Mouse (Mus musculus): ENCODE measurements at regions not wholly inside any gene's neighbourhood (a gene's known extent, or its start where the extent isn't known, plus 50 kb on each side); places are given as distances from the start of the nearest gene placed in this dataset.

DNA sequence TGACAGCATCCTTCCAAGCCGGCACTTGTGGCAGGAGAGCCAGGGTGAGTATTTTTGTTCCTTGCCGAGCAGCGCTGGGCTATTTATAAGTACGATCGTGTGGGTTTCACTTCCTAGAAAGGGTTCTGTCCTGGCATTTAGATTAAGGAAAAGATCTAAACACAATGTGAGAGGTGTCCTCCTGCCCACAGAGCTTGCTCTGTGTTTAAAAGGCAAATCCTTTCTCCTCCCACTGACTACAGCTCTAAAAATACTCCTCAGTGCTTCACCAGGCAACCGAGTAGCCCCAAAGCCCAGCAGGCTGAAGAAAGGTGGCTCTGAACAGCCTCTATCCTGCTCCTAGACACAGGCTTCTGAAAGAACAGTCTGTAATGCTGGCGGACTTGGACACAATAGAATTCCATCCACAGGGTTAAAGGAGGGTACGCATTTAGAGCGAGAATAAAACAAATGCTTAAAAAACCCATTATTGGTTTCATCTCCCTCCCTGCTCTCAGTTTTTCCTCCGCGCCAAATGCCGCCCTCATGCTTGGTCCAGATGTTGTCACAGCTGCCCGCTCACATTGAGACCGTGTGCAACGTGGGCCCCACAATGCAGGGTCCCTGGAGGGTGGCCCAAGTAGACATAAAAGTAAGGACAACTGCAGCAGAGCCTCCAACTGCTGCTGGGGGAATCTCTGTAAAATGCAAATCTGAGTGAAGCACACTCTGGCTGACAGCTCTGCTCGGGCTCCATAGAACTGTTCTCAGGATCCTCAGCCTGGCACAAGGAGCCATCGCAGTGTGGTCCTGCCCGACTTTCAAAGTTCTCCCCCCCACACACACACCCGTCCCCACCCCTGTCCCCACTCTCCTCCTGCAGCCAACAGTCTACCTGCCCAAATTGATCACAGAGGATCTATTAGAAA is 397.8 kb upstream of the Mgmt start:
- H3K79me2 ChIP-seq (ENCODE audit: control insufficient read depth, insufficient read depth): no peaks in the 10 kb centered on the region
- no peaks in the 10 kb centered on the region for H3K27me3 ChIP-seq (ENCODE audit: control insufficient read depth, insufficient read depth, insufficient read length)
- H3ac ChIP-seq (ENCODE audit: control insufficient read depth, insufficient read length, low read depth): no peak overlapping the region
- no peaks in the 10 kb centered on the region for H3K79me3 ChIP-seq (ENCODE audit: low read depth)
- TF ChIP-seq CEBPB (IDR thresholded peaks at IDR 0.05; ENCODE audit: low read depth): no peak
- TF ChIP-seq MYOD1 (IDR thresholded peaks at IDR 0.05; ENCODE audit: control insufficient read depth, insufficient read length, low read depth): no peak
- no peaks in the 10 kb centered on the region for H3K36me3 ChIP-seq (ENCODE audit: control insufficient read depth, insufficient read depth)
- no peak overlapping the region for H3K4me3 ChIP-seq (ENCODE audit: insufficient read depth, poor library complexity, severe bottlenecking)

DNA sequence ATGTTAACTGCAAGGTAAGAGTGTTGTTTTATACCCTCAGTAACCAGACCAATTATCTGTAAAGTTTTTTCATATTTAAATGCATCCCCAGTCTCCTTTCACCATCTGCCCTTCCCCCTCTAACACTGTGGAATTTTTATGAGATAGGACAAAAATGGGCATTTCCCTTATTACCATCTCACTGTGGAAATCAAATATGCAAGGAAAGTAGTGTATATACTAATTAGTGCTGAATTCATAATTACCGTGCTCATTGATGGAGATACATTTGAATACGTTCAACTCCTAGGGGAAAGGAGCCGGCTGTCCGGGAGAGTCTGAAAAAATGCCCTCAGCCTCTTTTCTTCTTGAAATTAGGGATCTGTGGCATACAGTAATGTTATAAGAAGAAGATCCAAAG is 394.4 kb upstream of the Mgmt start:
- TF ChIP-seq FOSL1 (IDR thresholded peaks at IDR 0.05; ENCODE audit: insufficient read depth, low read length, poor library complexity, severe bottlenecking): no peak
- no peak for TF ChIP-seq USF1 (IDR thresholded peaks at IDR 0.05; ENCODE audit: low read depth)
- TF ChIP-seq CTCF (IDR thresholded peaks at IDR 0.05; ENCODE audit: control insufficient read depth, insufficient read depth, insufficient read length): no peak
- TF ChIP-seq MYOG (IDR thresholded peaks at IDR 0.05; ENCODE audit: control insufficient read depth, extremely low read depth, insufficient read length): no peak
- TF ChIP-seq MAX (IDR thresholded peaks at IDR 0.05): no peak
- no peak for TF ChIP-seq MYOD1 (IDR thresholded peaks at IDR 0.05; ENCODE audit: control insufficient read depth, insufficient read length, low read depth)
- TF ChIP-seq CEBPB (IDR thresholded peaks at IDR 0.05; ENCODE audit: low read depth): no peak
- Histone ChIP-seq H3K79me2 (ENCODE audit: control insufficient read depth, insufficient read depth) (no peaks in the 10 kb centered on the region), H3K79me3 (ENCODE audit: low read depth) (no peaks in the 10 kb centered on the region), H3K36me3 (ENCODE audit: control insufficient read depth, insufficient read depth) (no peaks in the 10 kb centered on the region), H3K4me3 (ENCODE audit: insufficient read depth, poor library complexity, severe bottlenecking) (no peak overlapping the region), H3K27me3 (ENCODE audit: control insufficient read depth, insufficient read depth, insufficient read length) (no peaks in the 10 kb centered on the region), H3ac (ENCODE audit: control insufficient read depth, insufficient read length, low read depth) (no peak overlapping the region)

DNA sequence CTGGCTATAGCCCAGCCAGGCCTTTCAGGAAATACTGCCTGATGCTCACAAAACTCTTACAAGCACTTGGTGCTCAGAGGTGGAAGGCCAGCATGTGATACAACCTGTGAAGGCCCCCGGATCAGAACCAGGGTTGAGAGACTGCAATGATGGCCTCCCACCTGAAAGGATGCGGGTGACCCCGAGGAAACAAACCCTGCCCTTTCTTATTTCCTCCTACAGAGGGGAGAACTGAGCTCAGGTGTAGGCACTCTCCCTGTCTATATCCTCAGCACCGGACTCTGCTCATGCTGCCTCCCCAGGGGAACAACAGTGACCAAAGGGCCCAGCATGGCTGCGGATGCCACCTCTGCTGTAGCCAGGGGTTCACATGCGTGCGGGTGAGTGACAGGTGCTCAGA is 393.3 kb upstream of the Mgmt start:
- no peak overlapping the region for H3K4me3 ChIP-seq (ENCODE audit: insufficient read depth, poor library complexity, severe bottlenecking)
- H3K79me3 ChIP-seq (ENCODE audit: low read depth): no peaks in the 10 kb centered on the region
- no peaks in the 10 kb centered on the region for H3K27me3 ChIP-seq (ENCODE audit: control insufficient read depth, insufficient read depth, insufficient read length)
- TF ChIP-seq CEBPB (IDR thresholded peaks at IDR 0.05; ENCODE audit: low read depth): no peak
- TF ChIP-seq MYOG (IDR thresholded peaks at IDR 0.05; ENCODE audit: control insufficient read depth, extremely low read depth, insufficient read length): no peak
- TF ChIP-seq MAX (IDR thresholded peaks at IDR 0.05): no peak
- TF ChIP-seq CTCF (IDR thresholded peaks at IDR 0.05; ENCODE audit: control insufficient read depth, insufficient read depth, insufficient read length): no peak
- no peak for TF ChIP-seq FOSL1 (IDR thresholded peaks at IDR 0.05; ENCODE audit: insufficient read depth, low read length, poor library complexity, severe bottlenecking)
- no peak for TF ChIP-seq USF1 (IDR thresholded peaks at IDR 0.05; ENCODE audit: low read depth)
- TF ChIP-seq MYOD1 (IDR thresholded peaks at IDR 0.05; ENCODE audit: control insufficient read depth, insufficient read length, low read depth): no peak
- no peaks in the 10 kb centered on the region for H3K36me3 ChIP-seq (ENCODE audit: control insufficient read depth, insufficient read depth)
- no peak overlapping the region for H3ac ChIP-seq (ENCODE audit: control insufficient read depth, insufficient read length, low read depth)
- H3K79me2 ChIP-seq (ENCODE audit: control insufficient read depth, insufficient read depth): no peaks in the 10 kb centered on the region

DNA sequence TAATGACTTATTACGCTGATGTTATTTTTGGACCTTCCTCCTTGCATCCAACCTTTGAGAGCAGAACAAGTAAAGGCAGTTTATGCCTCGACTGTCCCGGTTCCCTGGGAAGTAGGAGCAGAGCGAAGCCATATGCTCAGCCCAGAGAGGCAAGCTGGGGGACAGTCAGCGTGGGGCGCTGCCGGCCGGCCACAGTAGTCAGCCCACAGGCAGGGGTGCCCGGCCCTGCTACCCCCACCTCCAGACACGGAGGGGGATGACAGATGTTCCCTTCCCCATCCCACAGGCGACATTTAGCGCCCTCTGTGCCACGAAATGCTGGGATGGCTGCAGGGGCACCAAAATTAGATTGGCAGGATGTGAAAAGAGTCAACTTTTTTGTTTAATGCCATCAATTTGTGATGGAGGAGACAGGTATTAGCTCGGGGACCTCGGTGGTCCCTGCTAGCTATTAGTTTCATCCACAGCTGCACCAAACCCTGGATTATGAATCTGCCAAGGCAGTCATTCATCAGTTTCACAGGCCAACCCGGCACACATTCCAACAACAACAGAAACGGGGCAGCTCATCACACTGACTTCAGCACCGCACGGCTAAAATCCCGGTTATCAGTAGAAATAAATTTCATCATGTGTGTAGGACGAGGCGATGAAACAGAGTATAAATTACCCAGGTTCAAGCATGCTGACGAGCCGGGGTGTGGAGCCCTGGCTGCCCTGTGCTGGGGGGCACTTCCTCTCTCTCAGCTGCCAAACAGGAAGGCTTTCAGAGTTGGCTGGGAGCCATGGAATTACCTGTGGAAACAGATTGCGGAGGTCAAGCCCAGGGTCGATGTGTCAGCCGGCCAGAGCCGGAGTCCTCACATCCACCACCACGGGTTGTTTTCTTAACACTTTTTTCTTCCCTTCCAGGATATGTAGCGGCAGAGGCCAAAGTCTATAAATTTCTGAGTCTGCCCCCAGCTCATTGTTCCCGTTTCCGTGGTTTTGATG is 392.3 kb upstream of the Mgmt start:
- TF ChIP-seq MYOG (IDR thresholded peaks at IDR 0.05; ENCODE audit: control insufficient read depth, extremely low read depth, insufficient read length): no peak
- no peak for TF ChIP-seq MYOD1 (IDR thresholded peaks at IDR 0.05; ENCODE audit: control insufficient read depth, insufficient read length, low read depth)
- no peak for TF ChIP-seq FOSL1 (IDR thresholded peaks at IDR 0.05; ENCODE audit: insufficient read depth, low read length, poor library complexity, severe bottlenecking)
- TF ChIP-seq CEBPB (IDR thresholded peaks at IDR 0.05; ENCODE audit: low read depth): no peak
- TF ChIP-seq USF1 (IDR thresholded peaks at IDR 0.05; ENCODE audit: low read depth): no peak
- no peak for TF ChIP-seq CTCF (IDR thresholded peaks at IDR 0.05; ENCODE audit: control insufficient read depth, insufficient read depth, insufficient read length)
- TF ChIP-seq MAX (IDR thresholded peaks at IDR 0.05): no peak
- Histone ChIP-seq H3ac (ENCODE audit: control insufficient read depth, insufficient read length, low read depth) (no peak overlapping the region), H3K36me3 (ENCODE audit: control insufficient read depth, insufficient read depth) (no peaks in the 10 kb centered on the region), H3K79me2 (ENCODE audit: control insufficient read depth, insufficient read depth) (no peaks in the 10 kb centered on the region), H3K4me3 (ENCODE audit: insufficient read depth, poor library complexity, severe bottlenecking) (no peak overlapping the region), H3K27me3 (ENCODE audit: control insufficient read depth, insufficient read depth, insufficient read length) (no peaks in the 10 kb centered on the region), H3K79me3 (ENCODE audit: low read depth) (no peaks in the 10 kb centered on the region)

DNA sequence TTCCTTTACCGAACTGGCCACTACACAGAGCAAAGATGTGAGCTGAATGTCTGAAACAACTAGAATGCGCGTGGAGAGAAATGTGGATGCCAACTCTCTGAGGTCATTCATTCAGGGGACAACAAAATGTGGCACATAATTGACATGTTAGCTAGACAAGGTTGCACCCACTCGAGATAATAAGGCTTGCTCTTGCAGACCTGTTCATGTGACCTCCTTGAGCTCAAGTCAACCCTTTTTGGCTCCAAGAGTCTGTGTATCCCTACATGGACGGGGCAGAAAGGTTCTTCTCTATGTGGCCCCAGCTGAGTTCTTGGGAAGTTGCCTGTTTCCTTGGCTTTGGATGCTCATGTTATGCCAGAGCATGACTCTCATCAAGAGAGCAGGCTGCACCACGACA is 383.0 kb upstream of the Mgmt start:
- H3K27me3 ChIP-seq (ENCODE audit: control insufficient read depth, insufficient read depth, insufficient read length): no peaks in the 10 kb centered on the region
- no peak overlapping the region for H3K4me3 ChIP-seq (ENCODE audit: insufficient read depth, poor library complexity, severe bottlenecking)
- no peaks in the 10 kb centered on the region for H3K36me3 ChIP-seq (ENCODE audit: control insufficient read depth, insufficient read depth)
- H3K79me3 ChIP-seq (ENCODE audit: low read depth): no peaks in the 10 kb centered on the region
- no peaks in the 10 kb centered on the region for H3K79me2 ChIP-seq (ENCODE audit: control insufficient read depth, insufficient read depth)
- TF ChIP-seq MYOG (IDR thresholded peaks at IDR 0.05; ENCODE audit: control insufficient read depth, extremely low read depth, insufficient read length): no peak
- no peak for TF ChIP-seq CTCF (IDR thresholded peaks at IDR 0.05; ENCODE audit: control insufficient read depth, insufficient read depth, insufficient read length)
- no peak for TF ChIP-seq MAX (IDR thresholded peaks at IDR 0.05)
- no peak for TF ChIP-seq CEBPB (IDR thresholded peaks at IDR 0.05; ENCODE audit: low read depth)
- TF ChIP-seq USF1 (IDR thresholded peaks at IDR 0.05; ENCODE audit: low read depth): no peak
- TF ChIP-seq FOSL1 (IDR thresholded peaks at IDR 0.05; ENCODE audit: insufficient read depth, low read length, poor library complexity, severe bottlenecking): no peak
- TF ChIP-seq MYOD1 (IDR thresholded peaks at IDR 0.05; ENCODE audit: control insufficient read depth, insufficient read length, low read depth): no peak
- H3ac ChIP-seq (ENCODE audit: control insufficient read depth, insufficient read length, low read depth): no peak overlapping the region
